Mouse (Mus musculus) skeletal muscle tissue, adult 2 months (tissue): ENCODE measurements around the gene Clpb.

Source experiments
- DNase-seq: peaks from one replicate; pipeline ENCODE4 v3.0.0-alpha.2; 2012; ENCODE audit warnings: low read depth, low spot score

The Clpb gene

DNA sequence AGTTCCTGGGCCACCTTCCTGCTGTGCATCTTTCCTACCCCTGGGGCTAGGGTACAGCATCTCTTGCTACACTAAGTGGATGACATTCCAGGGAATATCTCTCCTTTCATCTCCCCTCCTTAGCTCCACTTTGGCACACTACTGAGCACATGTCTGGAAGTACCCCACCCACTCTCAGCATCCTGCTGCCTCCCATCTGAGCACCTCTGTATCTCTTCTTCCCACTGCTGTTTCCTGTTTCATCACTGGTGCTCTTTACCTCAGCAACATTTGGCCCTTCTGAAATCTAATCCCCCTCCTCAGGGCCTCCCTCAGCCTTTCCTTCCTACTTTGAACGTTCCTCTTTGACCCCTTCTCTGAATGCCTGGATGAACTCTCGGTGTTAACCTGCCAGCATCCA lies 63.5 kb downstream of the Clpb start:
- DNase-seq, result no peak

- DNase-seq, result no peak
Measured at GRCm38 (mm10) chr7:101732096-101732495, 68.7 kb downstream of the Clpb start.

DNA sequence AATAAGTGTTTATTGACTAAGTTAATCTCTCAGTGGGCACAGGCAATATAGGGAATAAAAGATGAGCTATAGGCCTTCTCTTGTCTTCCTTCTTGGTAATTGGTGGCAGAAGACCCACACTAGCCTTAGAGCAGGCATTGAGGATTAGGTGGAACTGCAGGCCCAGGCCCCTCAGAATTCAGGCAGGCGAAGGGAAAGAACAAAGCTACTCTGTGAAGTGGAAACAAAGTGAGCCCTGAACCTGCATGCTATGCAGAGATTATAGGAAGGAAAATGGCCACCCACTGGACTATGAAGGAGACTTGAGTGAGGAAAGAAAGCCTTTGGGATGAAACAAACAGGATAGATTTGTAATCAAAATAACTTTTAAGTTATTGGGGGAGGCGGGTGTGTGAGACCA lies 69.6 kb downstream of the Clpb start:
- DNase-seq, result no peak

- no peak for DNase-seq
Measured at GRCm38 (mm10) chr7:101735297-101735696, 71.9 kb downstream of the Clpb start.

GRCm38 (mm10) chr7:101737735-101738134 lies 74.3 kb downstream of the Clpb start:
- DNase-seq, result no peak

GRCm38 (mm10) chr7:101739602-101740001 lies 76.2 kb downstream of the Clpb start:
- peak; percentile 72 for DNase-seq

DNA sequence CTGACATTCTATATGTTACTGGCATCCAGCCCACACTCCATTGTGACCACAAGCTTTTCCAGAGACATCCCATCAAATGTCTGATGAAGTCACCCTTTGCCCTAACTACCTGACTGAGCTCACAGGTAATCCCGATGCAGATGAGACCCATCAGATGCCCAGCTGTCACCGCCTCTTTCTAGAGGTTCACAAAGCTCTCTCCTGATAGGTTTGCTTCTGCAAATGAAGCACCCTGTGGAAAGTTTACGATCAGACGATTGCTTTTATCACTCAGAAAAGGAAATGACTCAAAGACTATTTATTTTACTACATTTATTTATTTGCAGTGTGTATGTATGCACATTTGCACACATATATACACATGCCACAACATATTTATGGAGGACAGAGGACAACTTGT lies 80.1 kb downstream of the Clpb start:
- DNase-seq, result no peak

GRCm38 (mm10) chr7:101746559-101747334 lies 83.3 kb downstream of the Clpb start:
- DNase-seq, result no peak

DNA sequence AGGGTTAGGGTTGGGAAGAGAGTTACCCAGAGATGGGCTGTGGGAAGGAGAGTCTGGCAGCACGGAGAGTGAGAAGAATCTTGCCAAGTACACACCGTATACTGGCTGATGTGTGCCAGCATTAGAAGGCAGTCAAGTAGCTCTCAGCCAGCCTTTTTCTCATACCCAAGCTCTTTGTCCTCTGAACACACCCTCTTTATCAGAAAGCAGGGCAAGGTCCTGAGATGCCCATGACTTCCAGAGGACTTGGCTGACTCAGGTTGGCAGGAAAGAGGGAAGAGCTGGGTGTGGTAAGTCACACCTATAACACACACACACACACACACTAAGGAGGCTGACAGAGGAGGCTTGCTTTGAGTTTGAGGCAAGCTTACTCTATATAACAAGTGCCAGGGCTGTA lies 86.8 kb downstream of the Clpb start:
- no peak for DNase-seq

DNA sequence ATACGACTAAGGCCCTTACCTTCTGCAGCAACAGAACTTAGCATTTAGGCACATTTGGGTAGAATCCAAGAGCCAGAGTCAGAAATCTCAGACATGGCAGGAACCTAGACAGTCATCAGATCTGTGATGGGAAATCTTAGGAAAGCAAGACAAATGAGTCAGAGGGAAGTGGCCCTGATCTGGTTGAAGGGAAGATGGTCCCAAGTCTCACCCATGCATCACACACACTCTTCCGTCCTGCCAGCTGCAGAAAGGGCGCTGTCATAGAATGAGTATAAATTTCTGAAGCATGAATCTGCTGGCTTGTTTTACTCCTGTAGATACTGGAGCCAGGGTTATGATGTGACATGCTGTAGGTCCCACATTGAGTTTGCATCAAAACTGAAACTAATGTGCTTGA lies 88.9 kb downstream of the Clpb start:
- DNase-seq, result no peak

- no peak for DNase-seq
Measured at GRCm38 (mm10) chr7:101753492-101753891, 90.1 kb downstream of the Clpb start.

- peak; percentile 43 for DNase-seq
Measured at GRCm38 (mm10) chr7:101754416-101754815, 91.0 kb downstream of the Clpb start.

DNA sequence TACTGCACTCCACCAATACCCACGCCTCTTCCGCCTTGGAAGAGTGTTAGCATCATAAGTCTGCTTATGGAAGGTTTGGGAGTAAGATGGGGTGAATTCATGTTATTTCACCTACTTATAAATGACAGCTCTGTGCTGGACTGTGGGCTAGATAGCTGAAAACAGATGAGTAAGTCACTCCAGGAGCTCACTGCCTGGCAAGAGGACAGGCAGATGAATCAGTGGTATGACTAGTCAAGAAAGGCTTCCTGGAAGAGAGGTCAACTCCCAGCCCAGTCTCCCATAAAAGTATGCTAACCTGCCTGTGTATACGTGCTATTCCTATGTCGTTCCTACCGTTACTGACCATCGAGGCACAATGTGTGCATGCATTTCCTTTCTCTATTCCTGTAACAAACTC lies 91.9 kb downstream of the Clpb start:
- DNase-seq, result no peak

DNA sequence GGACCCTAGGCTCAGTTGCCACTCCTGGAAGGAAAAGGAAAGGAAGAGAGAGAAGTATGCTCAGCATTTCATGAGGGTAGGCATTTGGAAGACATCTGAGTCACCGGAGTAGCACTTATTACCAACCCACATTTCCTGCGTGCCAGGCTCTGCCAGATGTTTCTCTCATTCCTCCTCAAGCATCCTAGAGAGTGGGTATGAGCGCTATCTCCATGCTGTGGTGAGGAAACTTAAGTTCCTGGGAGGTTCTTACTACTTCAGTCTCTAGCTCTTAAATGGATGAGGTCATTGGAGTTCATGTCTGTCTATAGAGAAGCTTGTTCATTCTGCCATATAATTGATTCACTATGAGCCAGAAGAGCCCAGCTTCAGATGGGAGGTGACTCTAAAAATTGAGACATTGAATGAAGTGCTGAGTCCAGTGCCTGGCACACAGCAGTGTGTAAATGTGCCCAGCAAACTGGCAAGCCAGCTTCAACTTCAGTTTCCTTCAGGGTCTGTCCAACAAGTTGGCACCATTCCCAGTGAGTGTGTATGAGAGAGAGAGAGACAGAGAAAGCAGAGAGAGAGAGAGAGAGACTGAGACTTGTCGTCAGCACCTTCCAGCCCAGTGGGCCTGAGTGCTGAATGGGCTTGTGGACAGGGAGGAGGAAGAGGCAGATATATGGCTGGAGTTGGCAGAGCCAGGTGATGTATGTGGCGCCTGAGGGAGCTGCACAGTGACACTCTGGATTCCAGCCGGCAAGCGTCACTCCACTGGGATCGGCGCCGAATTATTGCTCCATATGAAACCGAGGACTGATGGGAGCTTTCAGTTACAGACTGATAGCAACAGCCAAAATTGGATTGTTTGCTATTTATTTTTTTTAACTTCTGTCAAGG lies 98.7 kb downstream of the Clpb start:
- DNase-seq, result peak; percentile 21

GRCm38 (mm10) chr7:101767335-101767907 lies 104.0 kb downstream of the Clpb start:
- no peak for DNase-seq

DNA sequence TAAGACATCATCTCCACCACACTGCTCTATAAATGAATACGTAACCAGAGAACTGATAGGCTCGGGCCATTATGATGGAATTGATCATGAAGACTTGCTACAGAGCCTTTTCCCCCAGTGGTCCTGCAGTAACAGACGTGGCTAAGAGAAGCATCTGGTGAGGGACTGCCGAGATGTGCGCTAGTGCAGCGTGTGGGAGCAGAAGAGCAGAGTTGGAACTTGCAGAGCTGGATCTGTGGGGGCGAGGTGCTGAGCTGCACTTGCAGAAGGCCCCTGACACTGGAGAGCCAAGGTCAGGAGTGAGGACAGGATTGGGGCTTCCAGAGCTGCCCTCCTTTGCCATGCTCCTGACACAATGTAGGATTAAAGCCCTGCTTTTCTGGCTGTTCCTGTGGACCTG lies 106.6 kb downstream of the Clpb start:
- DNase-seq, result no peak

DNA sequence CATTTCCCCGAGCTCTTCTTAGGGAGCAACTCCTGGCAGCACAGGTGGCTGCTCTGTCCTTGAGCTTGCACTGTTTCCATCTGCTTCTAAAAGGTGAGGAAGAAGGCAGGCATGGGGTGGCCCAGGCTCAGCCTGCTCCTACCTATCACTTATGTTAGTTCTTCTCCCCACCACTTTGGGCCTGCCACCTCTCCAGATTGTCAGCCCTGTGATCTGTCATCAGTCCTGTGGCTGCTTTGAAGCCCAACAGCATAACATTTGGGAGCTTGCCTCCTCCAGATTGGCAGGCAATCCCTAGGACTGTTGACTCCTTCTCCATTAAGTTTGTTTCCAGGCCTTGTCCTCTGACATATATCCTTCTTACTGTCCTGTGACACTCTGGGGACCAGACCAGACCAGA lies 108.2 kb downstream of the Clpb start:
- DNase-seq, result no peak

GRCm38 (mm10) chr7:101772687-101773086 lies 109.3 kb downstream of the Clpb start:
- DNase-seq, result no peak

- DNase-seq, result no peak
Measured at GRCm38 (mm10) chr7:101777053-101777452, 113.6 kb downstream of the Clpb start.

- no peak for DNase-seq
Measured at GRCm38 (mm10) chr7:101817861-101818401, 154.5 kb downstream of the Clpb start, which contains the start of gene Phox2a. Gene Phox2a, plus strand, starts transcription at chr7:101818313.

DNA sequence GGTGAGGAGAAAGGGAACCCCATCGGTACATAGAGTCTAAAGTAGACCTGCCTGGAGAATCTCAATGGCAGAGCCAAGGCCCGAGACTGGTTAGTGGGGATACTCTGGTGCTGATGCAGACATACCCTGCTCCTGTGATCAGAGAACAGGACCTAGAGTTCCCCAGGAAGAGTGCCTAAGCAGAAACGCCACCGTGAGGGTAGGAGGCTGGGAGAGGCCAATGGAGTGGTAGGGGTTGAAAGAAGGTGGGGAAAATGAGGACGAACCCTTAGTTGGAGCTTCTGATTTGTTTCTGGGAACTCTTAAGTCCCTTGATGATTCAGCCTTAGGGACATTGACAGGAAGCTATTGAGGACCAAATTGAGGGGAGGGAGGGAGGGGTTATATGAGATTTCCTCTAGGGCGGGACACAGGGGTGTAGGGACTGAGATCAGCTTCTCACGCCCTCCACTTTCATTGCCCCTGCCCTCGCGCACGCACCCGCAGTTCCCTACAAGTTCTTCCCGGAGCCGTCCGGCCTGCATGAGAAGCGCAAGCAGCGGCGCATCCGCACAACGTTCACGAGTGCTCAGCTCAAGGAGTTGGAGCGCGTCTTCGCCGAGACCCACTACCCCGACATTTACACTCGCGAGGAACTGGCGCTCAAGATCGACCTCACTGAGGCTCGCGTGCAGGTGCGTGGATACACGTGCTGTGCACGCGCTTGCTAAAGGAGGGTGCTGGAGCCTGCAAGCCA lies 157.0 kb downstream of the Clpb start:
- DNase-seq, result no peak
